Mouse (Mus musculus) WW6 (cell line): ENCODE data around the gene Olfr1143.

Experiments used
- DNase-seq: peaks from one replicate; pipeline ENCODE4 v3.0.0-alpha.2; 2013; ENCODE audit warnings: low read depth, low spot score

Olfr1143 gene

DNA sequence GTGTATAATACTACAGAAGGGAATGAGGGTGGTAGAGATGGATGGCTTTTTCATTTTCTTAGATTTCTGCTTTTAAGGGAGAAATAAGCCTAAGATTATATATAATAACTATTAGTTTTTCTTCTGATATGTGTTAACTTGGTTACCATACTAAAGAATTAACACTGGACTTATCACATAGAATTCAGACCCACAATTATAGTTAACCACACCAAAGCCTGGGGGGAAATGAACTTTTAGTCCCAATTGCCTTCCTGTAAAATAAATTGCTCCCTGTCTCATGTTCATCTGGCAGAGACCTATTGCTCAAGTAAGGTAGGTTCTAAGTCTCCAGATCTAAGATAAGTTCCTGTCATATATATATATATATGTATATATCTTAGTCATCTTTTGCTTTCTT, at the start of gene Olfr1143:
Olfr1143 (plus strand) TSS at position 301 of the 400 bp plus-strand sequence.
- DNase-seq: no peak

GRCm38 (mm10) chr2:87753891-87754290, 46.5 kb upstream of the Olfr1143 start, which contains the start of gene Olfr1141:
TSS of gene Olfr1141 (minus strand) at chr2:87753991.
- no peak for DNase-seq

DNA sequence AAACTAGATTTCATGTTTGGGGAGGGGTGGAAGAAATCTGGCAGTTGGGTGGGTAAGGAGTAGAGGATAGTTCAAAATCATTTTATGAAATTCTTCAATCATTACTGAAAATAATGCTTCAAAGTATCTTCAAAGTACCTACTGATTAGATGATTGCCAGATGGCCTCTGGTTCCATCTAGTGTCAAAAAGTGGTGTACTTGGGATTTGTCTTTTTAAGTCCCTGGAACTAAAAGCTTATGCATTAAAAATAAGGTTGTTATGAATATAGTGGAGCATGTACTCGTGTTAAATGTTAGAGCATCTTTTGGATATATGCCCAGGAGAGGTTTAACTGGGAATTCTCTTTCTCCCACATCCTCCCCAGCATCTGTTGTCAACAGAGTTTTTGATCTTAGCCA, 24.2 kb upstream of the Olfr1143 start:
- DNase-seq: no peak

DNA sequence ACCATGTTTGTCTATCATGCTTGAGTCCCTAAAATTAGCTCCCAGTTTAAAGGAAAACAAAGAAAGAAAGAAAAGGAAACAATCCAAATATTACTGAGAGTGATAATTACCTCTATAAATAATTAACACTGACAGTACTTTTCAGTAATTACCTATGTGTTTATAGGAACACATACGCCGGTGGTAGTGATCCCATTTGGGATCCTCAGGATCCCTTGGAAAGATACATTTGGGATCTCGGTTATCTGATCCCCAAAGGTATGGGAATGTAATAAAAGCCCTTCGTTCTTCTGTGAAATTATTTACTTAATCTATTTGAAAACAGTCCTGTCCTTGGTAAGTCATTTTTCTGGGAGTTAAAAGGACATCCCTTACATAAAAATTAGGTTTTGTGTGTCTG, 21.2 kb upstream of the Olfr1143 start, which contains the start of gene Olfr152:
Olfr152 (plus strand) TSS at position 301 of the 400 bp plus-strand sequence.
- DNase-seq: no peak

GRCm38 (mm10) chr2:87809522-87809921, 9.1 kb downstream of the Olfr1143 start, which contains the start of gene Olfr1145:
TSS of gene Olfr1145 (plus strand) at chr2:87809822.
- no peak for DNase-seq

- DNase-seq: no peak
Observed at GRCm38 (mm10) chr2:87830233-87830632, 29.8 kb downstream of the Olfr1143 start, which contains the start of gene Olfr1148. TSS of gene Olfr1148 (plus strand) at chr2:87830533.

DNA sequence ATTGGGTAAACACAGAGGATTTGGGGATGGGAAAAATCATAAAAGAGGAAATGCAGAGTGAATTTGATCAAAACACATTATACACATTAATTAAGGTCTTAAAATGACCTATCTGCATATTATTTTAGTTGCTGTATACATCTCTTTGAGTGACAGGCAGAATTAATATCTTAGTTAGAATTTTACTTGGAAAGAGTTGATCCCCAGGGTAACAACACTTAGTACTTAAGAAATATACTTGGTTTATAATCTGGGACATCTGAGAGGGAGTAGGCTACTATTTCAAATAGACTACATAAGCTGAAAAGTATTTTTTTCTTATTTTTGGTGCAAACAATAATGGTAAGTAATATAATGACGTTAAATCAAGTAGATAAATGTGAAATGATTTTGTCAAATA, 43.3 kb downstream of the Olfr1143 start, which contains the start of gene Olfr1150-ps1:
Olfr1150-ps1 (plus strand) TSS at position 301 of the 400 bp plus-strand sequence.
- no peak for DNase-seq
